Mouse (Mus musculus) stomach, embryonic 14.5 days (tissue): ENCODE measurements around the gene Tmed9. TPM values are rescaled to one million over a fixed set of nuclear protein-coding genes. Genes with fewer than 3 reads are reported as not detected.
"Not testable (repeated sequence)": the region's sequence is repeated elsewhere in the genome, so short reads cannot be mapped to it uniquely, and the experiment has no call there.

Source experiments
- ATAC-seq: fragments of 200-750 bp; cut with Nextera tagmentation; 2 replicates; pipeline ENCODE4 v1.8.0; 2017; ENCODE audit warnings: low read depth, moderate TSS enrichment; ENCODE audit not compliant: insufficient number of reproducible peaks, insufficient read depth, low FRiP score
- H3K27ac ChIP-seq: fragments of 300-500 bp; sonication (generic); 2 replicates; pipeline ENCODE4 v1.5.1; 2014; ENCODE audit warnings: mild to moderate bottlenecking, low read length, moderate library complexity, mixed read lengths
- H3K27me3 ChIP-seq: fragments of 300-500 bp; sonication (generic); 2 replicates; pipeline ENCODE4 v1.6.1; 2014; ENCODE audit warnings: low read length, control low read depth, mixed read lengths; ENCODE audit not compliant: control insufficient read depth, insufficient read depth
- H3K36me3 ChIP-seq: fragments of 300-500 bp; sonication (generic); 2 replicates; pipeline ENCODE4 v1.6.1; 2014; ENCODE audit warnings: mild to moderate bottlenecking, control low read depth, low read length, moderate library complexity, mixed read lengths; ENCODE audit not compliant: control insufficient read depth, insufficient read depth
- H3K4me1 ChIP-seq: fragments of 300-500 bp; sonication (generic); 2 replicates; pipeline ENCODE4 v1.6.1; 2014; ENCODE audit warnings: low read length, control low read depth, mixed read lengths; ENCODE audit not compliant: control insufficient read depth, insufficient read depth
- H3K4me2 ChIP-seq: fragments of 300-500 bp; sonication (generic); replicated peaks from 2 replicates; pipeline ENCODE4 v1.6.1; 2014; ENCODE audit warnings: low read depth, low read length, control low read depth
- H3K4me3 ChIP-seq: fragments of 300-500 bp; sonication (generic); 2 replicates; pipeline ENCODE4 v1.5.1; 2014; ENCODE audit warnings: low read depth, low read length, control low read depth
- H3K9ac ChIP-seq: fragments of 300-500 bp; sonication (generic); replicated peaks from 2 replicates; pipeline ENCODE4 v1.6.1; 2014; ENCODE audit warnings: low read depth, mild to moderate bottlenecking, control low read depth, low read length, moderate library complexity, mixed read lengths
- H3K9me3 ChIP-seq: fragments of 300-500 bp; sonication (generic); 2 replicates; pipeline ENCODE4 v1.6.1; 2016; ENCODE audit warnings: low read depth, low read length, control low read depth; ENCODE audit not compliant: control insufficient read depth
- WGBS: fragments of 180-500 bp; shearing (Covaris S2); extraction: QIAGEN DNeasy Blood & Tissue Kit; methylation state at CpG from one replicate; pipeline ENCODE4 v1.1.7; 2014; 5-methylcytosine and 5-hydroxymethylcytosine counted together
- polyA plus RNA-seq: library from polyadenylated mRNA; unstranded; fragments of >200 nt; fragmentation: Nextera tagmentation; extraction: Ambion mirVana; gene quantifications from 2 replicates; pipeline ENCODE4 v1.2.1, GENCODE M21; 2014

The Tmed9 gene
- polyA plus RNA-seq, 1 experiment from 2014 or later = 74.3 TPM

DNA sequence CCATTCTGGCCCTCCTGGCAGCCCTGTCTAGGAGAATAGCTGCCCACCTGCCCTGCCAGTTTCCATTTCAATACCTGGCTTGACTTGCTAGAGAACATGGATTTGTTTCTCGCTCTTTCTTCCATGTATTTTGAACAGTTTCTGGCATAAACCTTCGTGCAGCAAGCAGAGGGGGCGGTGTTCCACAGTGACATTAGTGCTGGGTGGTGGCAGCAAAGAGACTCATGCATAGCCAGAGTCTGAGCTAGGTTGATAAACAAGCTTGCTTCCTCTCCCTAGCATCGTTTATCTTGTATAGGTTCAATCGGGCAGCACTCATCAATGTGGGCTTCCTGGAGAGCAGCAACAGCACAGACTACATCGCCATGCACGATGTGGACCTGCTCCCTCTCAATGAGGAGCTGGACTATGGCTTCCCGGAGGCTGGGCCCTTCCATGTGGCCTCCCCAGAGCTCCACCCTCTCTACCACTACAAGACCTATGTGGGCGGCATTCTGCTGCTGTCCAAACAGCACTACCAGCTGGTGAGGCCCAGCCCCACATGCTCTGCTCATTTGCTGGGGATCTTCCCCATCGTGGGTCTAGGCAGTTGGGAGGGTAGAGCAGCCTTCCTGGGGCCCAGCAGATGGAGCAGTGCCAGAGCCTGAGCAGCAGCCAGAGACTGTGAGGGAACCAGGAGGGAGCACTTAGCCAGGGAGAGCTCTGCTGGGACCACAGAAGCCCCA, 33.5 kb downstream of the Tmed9 start:
- WGBS = 77% methylated on average over 10 of the region's 10 CpGs
- peaks cover 24% of the 10 kb centered on the region for H3K36me3 ChIP-seq
- H3K9me3 ChIP-seq = no peaks in the 10 kb centered on the region

GRCm38 (mm10) chr13:55607624-55608006, 34.1 kb downstream of the Tmed9 start:
- no peak for ATAC-seq
- no peak overlapping the region for H3K4me2 ChIP-seq
- no peaks in the 10 kb centered on the region for H3K9me3 ChIP-seq
- no peaks in the 10 kb centered on the region for H3K4me1 ChIP-seq
- H3K27ac ChIP-seq = no peak overlapping the region
- no peaks in the 10 kb centered on the region for H3K27me3 ChIP-seq
- no peak overlapping the region for H3K4me3 ChIP-seq
- H3K36me3 ChIP-seq = peaks cover 24% of the 10 kb centered on the region
- 100% methylated on average over 2 of the region's 2 CpGs for WGBS
- no peak overlapping the region for H3K9ac ChIP-seq

More for the DNA sequence above, 33.5 kb downstream of the Tmed9 start:
- Histone ChIP-seq H3K27ac (no peak overlapping the region), H3K27me3 (no peaks in the 10 kb centered on the region), H3K4me3 (no peak overlapping the region), H3K4me2 (no peak overlapping the region), H3K4me1 (no peaks in the 10 kb centered on the region), H3K9ac (no peak overlapping the region)
- no peak for ATAC-seq

DNA sequence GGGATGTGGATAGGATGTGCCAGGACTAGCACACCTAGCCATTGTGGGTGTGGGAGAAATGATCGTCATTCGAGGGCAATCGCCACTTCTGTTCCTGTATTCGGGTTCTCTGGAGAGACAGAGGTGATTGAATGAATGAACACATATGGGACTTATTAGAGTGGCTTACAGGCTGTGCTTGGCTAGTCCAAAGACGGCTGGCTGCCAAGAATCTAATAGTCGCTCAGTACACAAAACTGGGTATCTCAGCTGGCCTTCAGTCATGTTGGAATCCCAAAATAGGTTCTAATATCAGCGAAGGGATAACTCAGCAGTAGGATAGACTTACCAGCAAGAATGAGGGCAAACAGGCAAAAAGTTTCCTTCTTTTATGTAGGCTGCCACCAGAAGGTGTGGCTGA, 38.5 kb downstream of the Tmed9 start:
- Histone ChIP-seq H3K36me3 (peaks cover 24% of the 10 kb centered on the region), H3K9ac (no peak overlapping the region), H3K4me2 (no peak overlapping the region), H3K9me3 (no peaks in the 10 kb centered on the region), H3K27me3 (no peaks in the 10 kb centered on the region), H3K4me1 (no peaks in the 10 kb centered on the region), H3K4me3 (no peak overlapping the region), H3K27ac (no peak overlapping the region)
- no peak for ATAC-seq
- WGBS = 84% methylated on average over 7 of the region's 7 CpGs

GRCm38 (mm10) chr13:55613471-55613870, 39.9 kb downstream of the Tmed9 start:
- ATAC-seq = no peak
- Histone ChIP-seq H3K27ac (no peak overlapping the region), H3K4me2 (no peak overlapping the region), H3K36me3 (peaks cover 18% of the 10 kb centered on the region), H3K9ac (no peak overlapping the region), H3K4me3 (no peak overlapping the region), H3K9me3 (no peaks in the 10 kb centered on the region), H3K4me1 (no peaks in the 10 kb centered on the region), H3K27me3 (no peaks in the 10 kb centered on the region)
- 38% methylated on average over 5 of the region's 5 CpGs for WGBS

DNA sequence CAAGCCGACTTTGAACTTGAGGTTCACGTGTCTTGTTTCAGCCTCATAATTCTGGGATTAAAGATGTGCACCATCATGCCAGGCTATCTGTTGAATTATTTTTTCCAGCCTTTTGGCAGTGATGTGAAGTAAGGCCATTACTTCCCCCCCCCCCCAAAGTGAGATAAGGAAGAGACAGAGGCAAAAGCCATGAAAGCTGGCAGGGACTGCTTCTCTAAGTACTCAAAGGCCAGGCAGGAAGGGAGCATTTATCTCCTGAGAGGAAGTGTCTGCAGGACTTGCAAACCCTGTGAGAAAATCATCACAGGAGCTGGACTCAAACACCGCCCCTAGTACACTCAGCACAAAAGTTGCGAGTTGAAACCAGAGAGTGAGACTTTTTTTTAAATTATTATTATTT, 45.8 kb downstream of the Tmed9 start:
- ATAC-seq = no peak
- Histone ChIP-seq H3K27me3 (no peaks in the 10 kb centered on the region), H3K36me3 (no peaks in the 10 kb centered on the region), H3K9me3 (no peaks in the 10 kb centered on the region), H3K27ac (no peak overlapping the region), H3K9ac (no peak overlapping the region), H3K4me2 (no peak overlapping the region), H3K4me3 (no peak overlapping the region), H3K4me1 (peaks cover 12% of the 10 kb centered on the region)
- 93% methylated on average over 4 of the region's 4 CpGs for WGBS

DNA sequence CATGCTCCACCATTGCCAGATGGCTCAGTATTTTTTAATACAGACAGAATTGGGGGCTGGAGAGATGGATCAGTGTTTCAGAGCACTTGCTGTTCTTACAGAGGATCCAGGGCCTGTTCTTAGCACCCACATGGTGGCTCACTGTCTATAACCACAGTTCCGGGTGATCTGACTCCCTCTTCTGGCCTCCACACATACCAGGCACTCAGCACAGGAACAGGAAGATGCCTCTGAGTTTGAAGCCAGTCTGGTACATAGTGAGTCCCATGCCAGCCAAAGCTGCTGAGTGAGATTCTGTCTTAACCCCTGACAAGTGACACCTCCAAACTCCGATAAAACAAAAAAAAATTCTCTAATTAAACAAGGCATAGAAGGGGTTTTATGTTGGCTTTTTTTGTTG, 46.7 kb downstream of the Tmed9 start:
- no peak overlapping the region for H3K4me3 ChIP-seq
- peaks cover 4% of the 10 kb centered on the region; the same call in 1 of the 2 replicates for H3K36me3 ChIP-seq
- peaks cover 16% of the 10 kb centered on the region for H3K4me1 ChIP-seq
- H3K27me3 ChIP-seq = no peaks in the 10 kb centered on the region
- ATAC-seq = no peak
- no peak overlapping the region for H3K4me2 ChIP-seq
- no peaks in the 10 kb centered on the region for H3K9me3 ChIP-seq
- WGBS = 80% methylated on average over 2 of the region's 2 CpGs
- H3K27ac ChIP-seq = no peak overlapping the region
- no peak overlapping the region for H3K9ac ChIP-seq

DNA sequence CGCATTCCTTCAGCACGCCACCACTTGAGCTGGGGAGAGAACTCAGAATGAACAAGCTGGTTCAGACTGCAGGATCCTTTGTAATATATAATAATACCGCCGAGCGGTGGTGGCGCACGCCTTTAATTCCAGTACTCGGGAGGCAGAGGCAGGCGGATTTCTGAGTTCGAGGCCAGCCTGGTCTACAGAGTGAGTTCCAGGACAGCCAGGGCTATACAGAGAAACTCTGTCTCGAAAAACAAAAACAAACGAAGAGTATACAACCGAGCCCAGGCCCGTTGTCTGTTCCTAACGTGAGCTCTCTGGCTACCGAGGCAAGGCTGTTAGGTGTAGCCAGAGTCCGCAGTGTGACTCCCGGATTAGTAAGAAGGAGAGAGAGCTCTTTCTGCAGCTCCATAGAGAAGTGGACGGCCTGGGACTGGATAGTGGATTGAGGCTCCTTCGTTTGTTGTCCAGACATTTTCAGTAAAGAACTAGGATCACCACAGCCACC, 48.7 kb downstream of the Tmed9 start:
- 22% methylated on average over 19 of the region's 20 CpGs for WGBS
- peak overlapping the region; percentile 85; the same call in 1 of the 2 replicates for H3K27ac ChIP-seq
- H3K9ac ChIP-seq = peak overlapping the region; percentile 79
- not testable (repeated sequence) for H3K36me3 ChIP-seq, H3K27me3 ChIP-seq, H3K9me3 ChIP-seq, ATAC-seq
- peak overlapping the region; percentile 80 for H3K4me3 ChIP-seq
- peaks cover 16% of the 10 kb centered on the region for H3K4me1 ChIP-seq
- H3K4me2 ChIP-seq = peak overlapping the region; percentile 86

GRCm38 (mm10) chr13:55622649-55623541, 49.4 kb downstream of the Tmed9 start, which contains the start of gene Caml:
Gene Caml, plus strand, starts transcription at chr13:55623005.
- ATAC-seq = peak; percentile 98
- no peaks in the 10 kb centered on the region for H3K9me3 ChIP-seq
- peaks cover 16% of the 10 kb centered on the region for H3K4me1 ChIP-seq
- peaks cover 7% of the 10 kb centered on the region; the same call in 1 of the 2 replicates for H3K36me3 ChIP-seq
- peak within 1 kb of the TSS; percentile 86 for H3K4me2 ChIP-seq
- H3K27ac ChIP-seq = peak within 1 kb of the TSS; percentile 85
- peak within 1 kb of the TSS; percentile 80 for H3K4me3 ChIP-seq
- no peaks in the 10 kb centered on the region for H3K27me3 ChIP-seq
- peak within 1 kb of the TSS; percentile 79 for H3K9ac ChIP-seq
- WGBS = under 1% methylated on average over 59 of the region's 59 CpGs
